Mouse (Mus musculus) gastrocnemius, postnatal 36 days (tissue): ENCODE data around the gene Stk39. TPM values are rescaled to one million over a fixed set of nuclear protein-coding genes. Genes with fewer than 3 reads are reported as not detected.

Source experiments
- DNase-seq, 2 experiments: peaks; one replicate each; pipeline ENCODE4 v3.0.0; 2022
- intact Hi-C: fragments of 180-260 bp; cut with DNase I; formaldehyde crosslinking; loops from one replicate; pipeline ENCODE4 v1.15.1; 2025
- total RNA-seq, 2 experiments: library from RNA; stranded (reverse); gene quantifications; 2 replicates each; pipeline ENCODE4 v1.2.3; 2021

Gene Stk39
- total RNA-seq, 2 experiments from 2014 or later = 2.5 to 3.8 TPM

DNA sequence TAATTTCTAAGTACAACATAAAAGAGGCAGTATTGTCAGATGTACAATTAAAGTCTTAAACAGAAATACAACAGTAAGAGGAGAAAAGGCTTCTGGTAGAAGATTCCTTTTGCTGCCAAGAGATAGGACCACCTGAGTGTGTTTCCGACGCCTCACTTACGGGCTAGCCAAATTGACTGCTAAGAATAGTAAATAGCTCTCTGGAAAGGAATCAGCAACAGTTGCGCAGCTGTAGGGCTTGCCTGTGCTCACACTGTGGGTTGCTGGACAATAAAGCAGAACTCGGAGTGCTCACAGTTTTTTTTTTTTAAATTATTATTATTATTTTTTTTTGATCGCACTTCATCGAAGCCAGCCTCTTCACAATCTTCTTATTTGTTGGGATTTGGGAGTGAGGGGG is 260.6 kb downstream of the Stk39 start:
- no peak for DNase-seq
- intact Hi-C loops = no loop called here

- no peak for DNase-seq
- intact Hi-C loops = no loop called here
These were observed 275.8 kb downstream of the Stk39 start for GRCm38 (mm10) chr2:68196245-68196644.

DNA sequence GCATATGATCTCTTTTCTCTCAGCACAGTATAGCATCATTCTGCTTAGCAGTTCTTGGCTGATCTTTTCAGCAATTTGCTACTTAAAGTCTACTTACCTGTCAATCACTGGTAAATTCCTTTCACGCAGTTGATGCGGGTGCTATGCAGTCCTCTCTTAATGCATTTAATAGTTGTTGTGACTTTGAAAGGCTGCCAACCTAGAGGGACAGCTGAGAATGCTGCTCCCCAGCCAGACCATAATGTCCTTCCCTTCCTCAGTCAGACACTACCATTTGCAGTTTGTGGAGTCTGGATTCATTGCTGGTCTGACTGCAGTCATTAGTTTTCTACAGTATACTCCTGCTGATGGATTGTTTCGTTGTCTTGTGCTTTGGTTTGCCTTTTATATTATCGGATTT is 277.6 kb downstream of the Stk39 start:
- intact Hi-C loops = no loop called here

DNA sequence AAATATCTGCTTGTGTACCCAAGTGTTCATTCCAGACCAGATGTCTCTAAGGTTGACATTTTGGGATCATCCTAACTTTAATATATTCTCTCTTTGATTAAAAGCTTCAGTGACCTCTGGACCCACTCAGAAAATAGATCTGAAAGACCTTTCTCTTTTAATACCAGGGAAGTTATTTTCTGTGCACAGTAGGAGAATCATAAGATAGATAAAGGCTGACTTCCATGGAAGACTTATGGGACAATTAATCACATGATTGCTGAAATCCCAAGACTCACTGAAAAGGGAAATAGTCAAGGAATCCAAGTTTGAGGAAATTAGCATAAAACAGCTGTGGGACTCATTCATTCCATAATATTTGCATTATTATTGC is 278.6 kb downstream of the Stk39 start:
- DNase-seq = no peak
- intact Hi-C loops = no loop called here

More for the DNA sequence above, 277.6 kb downstream of the Stk39 start:
- no peak for DNase-seq

DNA sequence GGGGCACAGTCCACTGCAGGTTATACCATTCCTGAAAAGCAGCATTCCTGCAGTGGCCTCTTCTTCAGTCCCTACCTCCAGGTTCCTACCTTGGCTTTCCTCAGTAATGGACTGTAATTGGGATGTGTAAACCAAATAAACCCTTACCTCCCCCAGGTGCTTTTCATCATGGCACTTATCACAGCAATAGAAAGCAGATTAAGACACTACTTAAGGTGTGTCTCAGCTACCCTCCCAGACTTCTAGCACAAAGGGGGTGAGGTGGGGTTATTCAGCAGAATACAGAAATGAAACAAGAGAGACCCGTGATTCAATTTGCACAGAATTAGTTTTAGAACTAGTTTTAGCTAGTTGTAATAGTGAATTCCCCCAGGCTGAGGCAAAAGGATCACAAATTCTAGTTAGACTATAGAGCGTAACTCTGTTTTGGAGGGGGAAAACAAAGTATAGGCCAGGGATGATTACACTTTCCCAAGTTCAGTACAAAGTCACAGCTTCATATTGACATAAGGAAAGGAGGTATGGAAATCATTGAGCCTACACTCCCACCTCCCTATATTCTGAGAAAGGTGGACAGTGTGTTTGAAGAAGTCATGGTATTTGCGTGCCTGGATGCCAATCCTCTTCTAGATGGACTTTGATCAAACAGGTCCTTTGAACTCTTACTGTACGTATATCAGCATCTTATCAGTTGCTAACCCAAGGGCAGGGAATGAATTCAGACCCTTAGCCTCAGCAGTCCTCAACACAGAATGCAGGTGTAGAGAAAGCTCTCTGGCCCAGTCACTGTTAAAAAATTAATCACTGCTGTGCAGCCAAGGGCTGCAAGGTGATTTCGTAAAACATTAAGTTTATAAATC is 279.2 kb downstream of the Stk39 start:
- no peak for DNase-seq

DNA sequence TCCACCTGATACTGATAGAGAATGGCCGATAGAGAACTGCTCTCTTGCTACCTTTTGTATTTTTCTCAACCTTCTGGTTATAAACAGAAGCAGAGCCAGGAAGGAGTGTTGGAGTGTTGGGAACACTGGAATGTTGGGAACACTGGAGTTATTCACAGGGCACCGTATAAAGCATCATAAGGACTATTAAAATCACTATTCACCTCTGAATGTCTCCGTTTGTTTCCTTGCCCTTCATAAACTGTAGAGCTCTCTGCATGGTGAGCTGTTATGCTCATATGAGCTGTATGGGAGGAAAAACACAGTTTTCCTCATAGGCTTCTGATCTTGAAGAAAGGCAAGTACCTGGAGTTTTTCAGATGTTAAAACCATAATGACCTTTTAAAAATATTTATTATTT is 295.6 kb downstream of the Stk39 start:
- intact Hi-C loops = no loop called here
- DNase-seq = no peak

More for the DNA sequence above, 279.2 kb downstream of the Stk39 start:
- intact Hi-C loops = no loop called here

DNA sequence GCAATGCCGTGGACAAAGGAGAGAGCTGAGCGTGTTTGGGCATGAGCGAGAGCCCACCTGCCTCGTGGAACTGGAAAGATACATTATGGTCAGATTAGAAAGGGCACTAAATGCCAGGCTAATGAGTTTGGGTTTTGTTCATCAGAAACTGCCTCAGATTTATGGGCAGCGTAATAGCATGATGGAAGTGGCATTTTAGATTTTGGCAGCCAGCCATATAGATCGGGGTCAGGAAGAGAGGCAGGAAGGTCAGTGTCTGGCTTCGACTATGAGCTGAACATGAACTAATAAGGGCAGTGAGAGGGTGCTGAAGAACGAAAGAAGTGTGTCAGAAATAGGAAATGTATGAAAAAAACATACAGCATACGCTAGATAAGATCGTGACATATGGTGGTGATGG is 300.8 kb downstream of the Stk39 start:
- no peak for DNase-seq
- intact Hi-C loops = no loop called here

DNA sequence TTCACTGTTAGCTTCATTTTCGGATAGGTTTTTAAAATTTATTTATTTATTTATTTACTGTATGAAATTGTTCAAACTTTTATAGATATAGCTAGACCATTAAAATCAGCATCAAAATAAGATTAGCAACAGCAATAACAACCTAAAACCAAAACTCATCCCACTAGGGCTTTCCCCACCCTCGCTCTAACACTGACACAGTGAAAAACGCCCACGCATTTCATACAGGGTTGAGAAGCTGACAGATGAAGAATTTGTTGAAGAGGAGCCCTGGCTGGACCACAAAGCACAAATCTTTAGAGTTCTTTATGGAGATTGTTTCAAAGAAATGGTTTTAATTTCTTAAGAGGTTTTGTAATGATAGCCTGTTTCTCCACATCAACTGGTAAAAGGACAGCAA is 310.1 kb downstream of the Stk39 start:
- intact Hi-C loops = no loop called here

DNA sequence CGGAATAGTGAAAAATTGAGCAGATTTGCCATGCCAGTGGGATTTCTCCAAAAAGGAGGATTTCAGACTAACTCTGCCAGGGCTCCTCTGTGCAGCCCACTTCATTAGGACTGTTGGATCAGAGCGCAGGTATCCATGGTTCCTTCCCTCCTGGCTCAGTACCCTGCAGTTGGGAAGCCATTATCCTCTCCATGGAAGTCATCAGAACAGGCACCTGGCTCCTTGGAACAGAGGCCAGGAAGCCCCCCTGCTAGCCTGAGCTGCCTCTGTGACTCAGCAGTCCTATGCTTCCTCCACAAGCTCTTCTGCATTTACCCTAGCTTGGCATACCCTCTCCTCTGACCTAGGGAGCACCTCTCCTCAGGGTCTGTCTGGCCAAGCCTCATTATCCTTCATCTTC is 311.5 kb downstream of the Stk39 start:
- intact Hi-C loops = no loop called here
- no peak for DNase-seq

More for the DNA sequence above, 310.1 kb downstream of the Stk39 start:
- DNase-seq = no peak

Other genes with a start within 250 kb of the Stk39 start
- gene 4933409G03Rik, start 110.1 kb upstream of the Stk39 start, total RNA-seq = not detected
- gene 4932414N04Rik, start 184.2 kb upstream of the Stk39 start, total RNA-seq = not detected